Mouse (Mus musculus) testis, adult 2 months (tissue): ENCODE data around the gene Slc7a8. TPM values are rescaled to one million over a fixed set of nuclear protein-coding genes. Genes with fewer than 3 reads are reported as not detected.

Experiments used
- H3K27ac ChIP-seq: fragments of 200-500 bp; 2 replicates; pipeline ENCODE4 v1.5.1; 2012; ENCODE audit warnings: low read depth, low read length; ENCODE audit not compliant: control insufficient read depth, insufficient read depth
- H3K27me3 ChIP-seq: fragments of 200-500 bp; 2 replicates; pipeline ENCODE4 v1.6.1; 2012; ENCODE audit warnings: mild to moderate bottlenecking, low read length, moderate library complexity; ENCODE audit not compliant: control insufficient read depth, insufficient read depth
- H3K36me3 ChIP-seq: fragments of 200-500 bp; 2 replicates; pipeline ENCODE4 v1.6.1; 2012; ENCODE audit warnings: mild to moderate bottlenecking, low read length; ENCODE audit not compliant: control insufficient read depth, insufficient read depth
- H3K4me1 ChIP-seq: fragments of 200-500 bp; 2 replicates; pipeline ENCODE4 v1.6.1; 2012; ENCODE audit warnings: low read length; ENCODE audit not compliant: control insufficient read depth, insufficient read depth
- H3K4me3 ChIP-seq: fragments of 200-500 bp; 2 replicates; pipeline ENCODE4 v1.5.1; 2012; ENCODE audit warnings: low read depth, mild to moderate bottlenecking, low read length, moderate library complexity, mixed read lengths; ENCODE audit not compliant: control insufficient read depth
- CTCF ChIP-seq: fragments of 200-500 bp; IDR thresholded peaks from 2 replicates; pipeline ENCODE4 v1.5.1; 2012; ENCODE audit warnings: low read depth, mild to moderate bottlenecking, inconsistent platforms, low read length, moderate library complexity; ENCODE audit not compliant: control insufficient read depth, insufficient read depth, insufficient replicate concordance
- POLR2A ChIP-seq: fragments of 200-500 bp; IDR thresholded peaks from 2 replicates; pipeline ENCODE4 v1.6.1; 2012; ENCODE audit warnings: low read depth, mild to moderate bottlenecking, inconsistent platforms, low read length, moderate library complexity; ENCODE audit not compliant: control insufficient read depth
- polyA plus RNA-seq: library from polyadenylated mRNA; depleted of rRNA; stranded (reverse); fragments of >200 nt; gene quantifications from 2 replicates; pipeline ENCODE4 v1.2.3, GENCODE M21; 2012

Gene Slc7a8
- polyA plus RNA-seq, 1 experiment: 27.5 TPM

DNA sequence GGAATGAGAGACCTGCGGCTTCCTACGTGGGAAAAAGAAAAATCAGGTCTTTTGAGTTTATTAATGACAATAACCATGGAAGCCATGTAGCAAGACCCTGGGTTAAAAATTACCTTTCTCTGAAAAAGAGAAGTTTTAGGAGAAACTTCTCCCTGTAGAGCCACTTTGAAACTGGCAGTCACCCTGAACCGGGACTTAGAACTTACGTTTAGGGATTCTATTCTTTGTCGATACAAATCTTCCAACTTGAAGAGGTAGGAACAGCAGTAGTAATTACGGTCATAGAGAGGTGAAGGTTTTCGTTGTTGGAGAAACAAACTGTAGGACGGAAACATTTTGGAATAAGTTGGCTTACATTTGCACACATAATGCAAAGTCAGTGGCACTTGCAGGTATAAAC, 94.5 kb downstream of the Slc7a8 start:
- H3K36me3 ChIP-seq: peaks cover 2% of the 10 kb centered on the region
- TF ChIP-seq CTCF (no peak), POLR2A (no peak)
- H3K4me3 ChIP-seq: peak overlapping the region; percentile 94
- H3K27ac ChIP-seq: peak overlapping the region; percentile 99
- H3K4me1 ChIP-seq: no peaks in the 10 kb centered on the region
- no peaks in the 10 kb centered on the region for H3K27me3 ChIP-seq

DNA sequence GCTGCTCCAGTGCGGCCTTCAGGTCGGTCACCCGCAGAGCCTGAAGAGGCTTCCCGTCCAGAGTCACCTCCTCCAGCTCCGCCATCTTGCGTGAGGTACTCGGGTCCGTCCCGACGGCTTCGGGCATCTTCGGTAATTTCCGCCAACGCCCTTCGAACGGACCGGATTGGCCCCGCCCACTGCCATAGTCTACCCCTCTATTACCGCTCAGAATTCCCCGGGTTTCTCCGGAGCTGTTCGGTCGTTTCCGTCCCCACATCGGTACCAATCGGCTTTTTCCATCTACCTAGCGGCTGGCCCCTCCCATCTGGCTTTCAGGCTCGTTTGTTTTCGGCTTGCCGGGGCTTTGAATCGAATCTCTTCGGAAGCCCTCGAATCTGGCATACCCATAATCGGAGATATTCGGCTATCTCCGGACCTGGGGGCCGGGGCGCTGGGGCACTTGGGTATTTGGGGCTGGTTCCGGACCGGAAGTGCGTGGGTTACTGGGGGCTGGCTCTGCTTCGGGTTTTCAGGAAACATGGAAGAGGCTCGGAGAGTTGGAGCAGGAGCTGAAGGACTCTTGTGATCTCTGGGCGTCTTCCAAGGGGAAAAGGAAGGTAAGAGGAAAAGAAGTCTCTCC, 95.1 kb downstream of the Slc7a8 start, which contains the start of gene Acin1:
TSS of gene Acin1 (minus strand) at position 410 of the 622 bp plus-strand sequence.
- Histone ChIP-seq H3K4me1 (no peaks in the 10 kb centered on the region), H3K27me3 (no peaks in the 10 kb centered on the region), H3K27ac (peak within 1 kb of the TSS; percentile 99), H3K36me3 (peaks cover 2% of the 10 kb centered on the region), H3K4me3 (peak within 1 kb of the TSS; percentile 94)
- TF ChIP-seq POLR2A (peak; percentile 88), CTCF (no peak)

DNA sequence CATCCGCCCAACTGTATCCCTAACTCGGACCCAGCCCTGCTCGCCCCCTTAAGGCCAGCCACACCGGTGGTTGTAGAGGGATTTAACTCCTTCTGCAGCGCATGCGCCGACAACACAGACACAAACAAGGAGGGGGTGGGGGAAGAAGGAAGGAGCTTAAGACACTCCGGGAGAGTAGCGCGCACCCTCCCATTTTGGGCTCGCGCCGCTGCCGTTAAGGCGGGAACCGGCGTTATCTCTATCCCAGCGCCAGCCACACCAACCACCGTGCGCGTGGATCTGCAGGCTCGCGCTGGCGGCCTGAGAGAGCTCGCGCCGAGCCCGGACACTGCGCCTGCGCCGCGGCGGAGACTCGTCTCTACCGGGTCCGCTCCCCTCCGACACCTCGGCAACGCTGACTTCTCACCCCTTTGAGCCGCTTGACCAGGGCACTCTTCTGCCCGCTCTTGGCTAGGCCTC, 95.7 kb downstream of the Slc7a8 start, which contains the start of gene 1700123O20Rik:
TSS of gene 1700123O20Rik (plus strand) at position 154 of the 459 bp plus-strand sequence.
- Histone ChIP-seq H3K27me3 (no peaks in the 10 kb centered on the region), H3K36me3 (peaks cover 2% of the 10 kb centered on the region), H3K4me1 (no peaks in the 10 kb centered on the region)

DNA sequence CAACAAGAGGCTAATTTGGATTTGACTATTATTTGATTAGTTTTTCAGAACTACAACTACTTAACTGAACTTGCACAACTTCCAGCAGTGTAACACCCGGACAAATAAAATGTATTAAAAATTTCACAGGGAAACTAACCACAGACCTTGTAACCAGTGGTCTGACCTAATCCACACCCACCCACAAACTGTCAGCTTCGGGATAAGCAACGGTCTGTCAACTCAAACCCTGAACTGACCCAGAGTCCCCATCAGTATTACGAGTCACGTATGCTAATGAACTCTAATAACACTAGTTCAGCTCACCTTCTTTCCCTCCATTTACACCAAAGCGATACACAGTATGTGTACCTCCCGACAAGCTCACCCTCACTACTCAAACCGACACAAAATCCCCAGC, 96.3 kb downstream of the Slc7a8 start:
- TF ChIP-seq POLR2A (no peak), CTCF (no peak)
- Histone ChIP-seq H3K36me3 (peaks cover 2% of the 10 kb centered on the region), H3K27ac (peak overlapping the region; percentile 99)

More for the DNA sequence above, 95.7 kb downstream of the Slc7a8 start, which contains the start of gene 1700123O20Rik:
- H3K4me3 ChIP-seq: peak within 1 kb of the TSS; percentile 94
- H3K27ac ChIP-seq: peak within 1 kb of the TSS; percentile 99
- TF ChIP-seq CTCF: no peak
- no peak for TF ChIP-seq POLR2A

DNA sequence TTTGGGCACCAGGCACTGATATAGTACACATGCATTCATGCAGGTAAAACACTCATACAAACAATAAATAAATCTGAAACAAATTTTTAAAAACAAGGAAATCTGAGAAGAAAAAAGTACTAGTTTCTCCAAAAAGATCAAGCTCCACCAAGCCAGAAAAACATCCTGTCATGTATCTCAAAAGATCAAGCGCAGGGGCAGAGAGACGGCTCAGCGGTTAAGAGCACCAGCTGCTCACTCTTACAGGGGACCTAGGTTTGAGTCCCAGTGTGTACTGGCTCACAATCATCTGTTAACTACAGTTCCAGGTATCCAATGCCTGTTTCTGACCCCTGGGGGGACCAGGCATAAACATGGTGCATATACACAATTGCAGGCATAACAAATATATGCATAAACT, 99.3 kb downstream of the Slc7a8 start:
- TF ChIP-seq CTCF: no peak
- no peak for TF ChIP-seq POLR2A
- Histone ChIP-seq H3K27ac (no peak overlapping the region), H3K36me3 (peaks cover 7% of the 10 kb centered on the region), H3K27me3 (no peaks in the 10 kb centered on the region), H3K4me3 (peak overlapping the region; percentile 56), H3K4me1 (no peaks in the 10 kb centered on the region)

More for the DNA sequence above, 96.3 kb downstream of the Slc7a8 start:
- Histone ChIP-seq H3K27me3 (no peaks in the 10 kb centered on the region), H3K4me3 (peak overlapping the region; percentile 94), H3K4me1 (no peaks in the 10 kb centered on the region)

DNA sequence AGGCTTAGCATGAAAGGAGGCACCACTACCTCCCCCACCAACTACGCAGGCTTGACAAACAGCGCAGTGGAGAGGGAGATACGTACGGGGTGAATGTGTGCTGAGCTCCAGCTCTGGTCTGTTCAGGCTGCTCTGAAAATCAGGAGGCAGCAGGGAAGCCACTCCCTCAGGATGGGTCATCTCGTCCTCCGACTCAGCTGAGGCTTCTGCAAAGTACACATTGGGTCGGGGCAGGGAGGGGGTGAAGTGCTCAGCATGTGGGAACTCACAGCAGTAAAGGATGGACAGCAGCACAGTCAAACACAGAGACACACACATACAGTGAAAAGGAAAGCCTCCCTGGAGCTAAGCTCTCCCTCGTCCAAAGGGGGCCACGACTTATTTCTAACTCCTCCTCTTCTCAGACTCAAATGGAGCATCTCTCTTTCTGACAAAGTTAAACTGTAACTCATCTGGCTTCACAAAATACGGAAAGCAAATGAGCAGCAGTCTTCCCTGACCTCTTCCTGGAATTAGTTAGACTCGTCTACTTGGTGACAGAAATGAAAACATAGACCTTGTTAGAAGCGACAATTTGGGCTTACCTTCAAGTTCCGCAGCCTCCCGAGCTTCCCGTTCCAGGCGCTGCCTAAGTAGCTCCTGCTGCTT, 103.0 kb downstream of the Slc7a8 start:
- H3K4me3 ChIP-seq: peak overlapping the region; percentile 80
- H3K4me1 ChIP-seq: no peaks in the 10 kb centered on the region
- no peak overlapping the region for H3K27ac ChIP-seq
- H3K27me3 ChIP-seq: no peaks in the 10 kb centered on the region
- TF ChIP-seq CTCF: no peak
- no peak for TF ChIP-seq POLR2A
- peaks cover 7% of the 10 kb centered on the region for H3K36me3 ChIP-seq

DNA sequence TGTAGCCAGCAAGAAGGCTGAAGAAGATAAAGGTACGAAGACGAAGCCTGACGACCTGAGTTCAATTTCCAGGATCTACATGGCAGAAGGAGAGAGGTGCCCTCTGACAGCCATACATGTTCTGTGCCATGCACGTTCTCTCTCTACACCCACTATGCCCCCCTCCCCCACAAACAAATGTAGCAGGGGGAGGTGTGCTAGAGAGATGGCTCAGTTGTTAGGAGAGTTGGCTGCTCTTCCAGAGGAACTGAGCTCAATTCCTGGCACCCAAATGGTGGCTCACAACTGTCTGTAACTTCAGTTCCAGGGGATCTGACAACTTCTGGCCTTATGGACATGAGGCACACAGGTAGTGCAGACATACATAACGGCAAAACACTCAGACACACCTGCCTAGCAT, 105.5 kb downstream of the Slc7a8 start:
- no peak overlapping the region for H3K4me3 ChIP-seq
- H3K36me3 ChIP-seq: peaks cover 7% of the 10 kb centered on the region
- no peak overlapping the region for H3K27ac ChIP-seq
- no peaks in the 10 kb centered on the region for H3K4me1 ChIP-seq
- H3K27me3 ChIP-seq: no peaks in the 10 kb centered on the region
- TF ChIP-seq POLR2A: no peak
- TF ChIP-seq CTCF: no peak
